Mouse (Mus musculus) layer of hippocampus, adult 9-11 months (tissue): ENCODE results near the gene Herpud1.

Source experiments
- DNase-seq: peaks from one replicate; pipeline ENCODE4 v3.0.0; 2022

Gene Herpud1

GRCm38 (mm10) chr8:94386214-94387026 is at the start of gene Herpud1:
Herpud1 (plus strand) TSS chr8:94386438.
- peak; percentile 99 for DNase-seq

DNA sequence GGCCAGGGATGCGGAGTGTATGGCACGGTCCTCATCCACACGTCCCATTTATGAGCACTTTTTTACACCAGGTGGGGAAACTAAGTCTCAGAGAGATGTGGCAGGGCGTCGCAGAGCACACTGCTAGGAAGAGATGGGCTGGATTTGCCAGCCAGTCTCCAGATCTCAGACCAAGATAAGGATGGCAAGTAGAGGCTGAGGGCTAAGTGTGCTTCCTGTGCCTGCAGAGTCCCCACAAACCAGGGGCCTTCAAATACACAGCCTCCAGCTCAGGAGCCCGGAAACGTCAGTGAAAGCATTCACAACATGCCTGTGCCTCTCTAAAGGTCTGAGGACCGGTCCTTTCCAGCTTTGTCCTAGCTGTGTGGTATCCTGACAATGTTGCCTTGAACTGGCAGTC is 48.7 kb upstream of the Herpud1 start:
- DNase-seq, result no peak

DNA sequence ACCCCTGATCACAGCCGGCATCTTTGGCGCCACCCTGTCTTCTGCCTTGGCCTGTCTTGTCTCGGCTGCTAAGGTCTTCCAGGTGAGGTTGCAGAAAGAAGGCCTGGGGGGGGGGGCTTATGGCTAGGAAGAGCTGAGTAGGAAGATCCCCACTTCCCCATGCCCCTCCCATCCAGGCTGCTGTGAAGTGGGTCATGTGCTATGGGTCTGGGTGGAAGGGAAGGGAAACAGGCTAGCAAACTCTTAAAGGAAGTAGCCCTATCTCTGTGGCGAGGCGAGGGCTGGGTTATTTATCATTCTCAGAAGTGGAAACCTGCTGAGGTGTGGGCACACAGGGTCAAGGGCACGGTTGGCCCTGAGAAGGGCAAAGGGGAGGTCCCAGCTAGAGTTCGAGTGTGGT is 45.4 kb upstream of the Herpud1 start:
- DNase-seq, result no peak

- DNase-seq, result no peak
Measured at GRCm38 (mm10) chr8:94342691-94343090, 43.5 kb upstream of the Herpud1 start.

DNA sequence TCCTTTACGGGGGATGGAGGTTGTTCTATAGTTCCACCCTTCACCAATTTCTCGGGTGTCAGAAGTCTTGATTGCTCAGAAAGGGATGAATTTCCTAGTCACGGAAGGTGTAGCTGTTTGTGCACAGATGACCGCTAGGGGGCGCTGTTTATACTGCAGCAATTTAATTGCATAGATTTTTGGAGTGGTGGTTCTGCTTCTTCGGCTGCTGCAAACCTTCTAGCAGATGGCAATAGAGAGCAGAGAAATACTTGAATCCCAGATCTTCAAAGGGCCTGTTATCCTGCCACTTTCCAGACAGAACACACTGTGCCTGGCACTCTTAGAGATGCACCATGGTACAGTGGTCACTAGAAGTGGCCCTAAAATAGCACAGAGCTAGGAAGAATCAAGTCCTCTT is 42.9 kb upstream of the Herpud1 start:
- peak; percentile 81 for DNase-seq

GRCm38 (mm10) chr8:94343778-94344320 is 42.4 kb upstream of the Herpud1 start:
- DNase-seq, result no peak

- no peak for DNase-seq
Measured at GRCm38 (mm10) chr8:94345657-94346056, 40.6 kb upstream of the Herpud1 start.

DNA sequence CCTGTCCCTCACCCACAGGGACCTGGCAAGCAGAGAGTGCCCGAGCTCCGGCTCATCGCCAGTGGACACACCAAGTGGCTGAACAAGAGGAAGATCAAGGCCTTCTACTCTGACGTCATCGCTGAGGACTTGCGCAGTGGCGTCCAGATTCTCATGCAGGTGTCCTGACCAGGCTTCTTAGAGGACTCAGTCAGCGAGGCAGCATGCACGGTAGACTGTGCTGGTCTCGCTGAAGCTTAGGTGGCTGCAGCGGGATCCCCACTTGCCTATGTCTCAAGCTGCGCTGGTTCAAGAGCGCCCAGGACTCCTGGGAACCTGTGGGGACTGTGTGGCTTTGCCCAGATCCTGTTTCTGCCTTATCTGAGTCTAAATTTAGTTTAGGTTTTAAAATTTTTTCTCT is 40.0 kb upstream of the Herpud1 start:
- DNase-seq, result no peak

- DNase-seq, result no peak
Measured at GRCm38 (mm10) chr8:94348425-94348824, 37.8 kb upstream of the Herpud1 start.

GRCm38 (mm10) chr8:94354069-94354531 is 32.1 kb upstream of the Herpud1 start:
- DNase-seq, result no peak

- DNase-seq, result no peak
Measured at GRCm38 (mm10) chr8:94354571-94354970, 31.7 kb upstream of the Herpud1 start.

- no peak for DNase-seq
Measured at GRCm38 (mm10) chr8:94357220-94357619, 29.0 kb upstream of the Herpud1 start.

DNA sequence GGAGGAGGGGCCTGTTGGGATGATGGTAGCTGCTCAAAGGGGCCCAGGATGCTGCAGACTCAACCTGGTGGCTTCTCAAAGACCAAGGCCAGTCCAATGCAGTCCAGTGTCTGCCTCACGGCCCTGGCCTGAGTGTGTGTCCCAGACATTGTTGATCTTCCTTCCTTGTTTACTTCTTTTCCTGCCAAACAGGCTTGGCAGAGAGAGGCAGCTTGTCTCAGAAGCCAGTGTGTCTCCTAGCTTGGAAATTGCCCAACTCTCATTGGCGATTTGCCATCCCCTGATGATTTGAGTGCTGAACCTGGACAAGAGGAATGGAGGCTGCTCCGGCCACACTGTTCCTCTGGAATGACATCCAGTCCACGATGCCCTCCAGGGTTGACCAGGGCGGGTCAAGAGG is 27.7 kb upstream of the Herpud1 start:
- peak; percentile 36 for DNase-seq

GRCm38 (mm10) chr8:94361774-94362431 is 24.3 kb upstream of the Herpud1 start:
- DNase-seq, result no peak

DNA sequence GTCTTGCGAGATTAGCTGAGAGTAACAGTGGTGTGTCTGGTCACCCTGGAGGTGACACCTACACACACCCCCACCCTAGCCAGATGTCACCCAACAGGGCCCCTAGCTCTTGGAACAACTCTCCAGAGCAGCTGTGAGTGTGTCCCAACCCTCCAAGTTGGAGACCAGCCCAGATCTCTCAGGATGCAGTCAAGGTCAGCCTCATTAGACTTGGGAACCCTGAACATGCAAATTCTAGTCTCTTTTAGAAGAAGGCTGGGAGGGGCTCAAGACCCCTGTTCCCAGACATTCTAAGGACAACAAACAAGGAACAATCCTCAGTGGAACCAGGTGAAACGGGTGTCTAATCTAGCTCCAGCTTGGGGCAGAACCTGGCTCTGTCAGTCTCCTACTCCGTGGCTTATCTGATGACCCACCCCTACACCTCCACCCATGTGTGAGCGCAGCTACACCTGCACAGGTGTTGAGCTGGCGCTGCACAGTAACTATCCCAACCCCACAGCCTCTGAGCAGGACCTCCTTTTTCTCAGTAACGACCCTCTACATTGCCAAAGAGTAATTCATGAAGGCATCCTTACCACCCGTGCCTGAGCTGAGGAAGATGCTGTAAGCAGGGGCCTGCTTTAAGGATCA is 23.5 kb upstream of the Herpud1 start:
- DNase-seq, result no peak

GRCm38 (mm10) chr8:94363288-94363688 is 22.9 kb upstream of the Herpud1 start:
- peak; percentile 70 for DNase-seq

DNA sequence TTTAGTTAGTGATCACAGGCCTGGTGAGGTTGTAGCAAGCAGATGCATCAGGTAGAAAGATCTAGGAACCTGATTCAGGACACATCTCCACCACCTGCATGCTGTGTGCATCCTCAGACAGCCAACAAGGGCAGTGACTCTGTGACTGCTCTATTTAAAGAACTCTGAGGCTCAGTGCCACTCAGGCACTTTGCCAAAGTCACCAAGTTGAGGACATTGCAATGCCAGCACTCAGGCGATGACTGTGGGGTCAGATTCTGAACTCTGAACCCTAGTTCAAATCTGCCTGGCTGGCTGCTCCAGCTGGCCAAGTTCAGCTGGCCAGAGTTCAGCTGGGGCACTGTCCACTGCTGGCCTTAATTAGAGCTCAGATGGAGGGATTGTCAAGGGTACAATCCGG is 22.3 kb upstream of the Herpud1 start:
- peak; percentile 47 for DNase-seq

DNA sequence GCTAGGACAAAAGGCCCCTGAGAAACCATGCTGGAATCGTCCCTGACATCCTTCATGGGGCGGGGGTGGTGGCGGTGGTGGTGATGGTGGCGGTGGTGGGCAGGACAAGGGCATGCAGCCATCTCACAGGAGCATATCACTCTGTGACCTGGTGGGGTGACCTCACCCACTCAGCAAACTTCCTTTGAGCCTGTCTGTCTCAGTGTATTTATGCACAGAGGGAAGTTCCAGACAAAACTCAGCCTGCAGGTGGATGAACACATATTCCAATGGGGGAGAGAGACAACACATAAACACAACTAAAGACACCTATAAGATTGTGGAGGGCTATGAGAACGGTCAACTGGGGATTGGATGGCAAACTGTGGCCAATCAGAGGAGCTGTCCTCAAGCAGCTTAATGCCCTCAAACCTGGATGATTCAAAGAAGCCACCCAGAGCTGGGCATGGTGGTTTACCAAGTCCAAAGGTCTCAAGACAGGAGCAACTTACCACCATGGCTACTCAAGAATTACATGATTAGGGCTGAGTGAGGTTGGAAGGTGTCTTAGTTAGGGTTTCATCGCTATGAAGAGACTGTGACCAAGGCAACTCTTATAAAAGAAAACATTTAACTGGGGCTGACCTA is 21.4 kb upstream of the Herpud1 start:
- DNase-seq, result no peak

DNA sequence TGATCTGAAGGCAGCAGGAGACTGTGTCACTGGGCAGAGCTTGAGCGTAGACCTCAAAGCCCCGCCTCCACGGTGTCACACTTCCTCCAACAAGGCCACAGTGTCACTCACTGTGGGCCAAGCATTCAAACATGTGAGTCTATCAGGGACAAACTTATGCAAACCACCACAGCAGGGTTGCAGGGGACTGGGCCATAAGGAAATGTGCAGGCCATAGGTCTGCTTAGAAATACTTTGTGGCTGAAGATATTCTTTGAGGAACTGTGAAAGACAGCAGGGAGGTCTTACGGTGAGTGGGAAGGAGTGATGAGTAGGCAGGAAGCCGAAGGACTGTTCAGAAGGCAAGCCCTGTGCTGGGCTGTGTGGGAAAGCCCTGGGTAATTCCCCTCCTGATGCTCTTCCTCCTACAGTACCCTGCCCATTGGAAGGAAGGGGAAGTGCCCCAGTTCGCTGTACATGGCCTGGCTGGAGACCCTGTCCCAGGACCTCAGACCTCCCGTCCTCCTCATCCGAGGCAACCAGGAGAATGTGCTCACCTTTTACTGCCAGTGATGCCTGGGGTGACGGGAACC is 20.7 kb upstream of the Herpud1 start:
- DNase-seq, result peak; percentile 56

DNA sequence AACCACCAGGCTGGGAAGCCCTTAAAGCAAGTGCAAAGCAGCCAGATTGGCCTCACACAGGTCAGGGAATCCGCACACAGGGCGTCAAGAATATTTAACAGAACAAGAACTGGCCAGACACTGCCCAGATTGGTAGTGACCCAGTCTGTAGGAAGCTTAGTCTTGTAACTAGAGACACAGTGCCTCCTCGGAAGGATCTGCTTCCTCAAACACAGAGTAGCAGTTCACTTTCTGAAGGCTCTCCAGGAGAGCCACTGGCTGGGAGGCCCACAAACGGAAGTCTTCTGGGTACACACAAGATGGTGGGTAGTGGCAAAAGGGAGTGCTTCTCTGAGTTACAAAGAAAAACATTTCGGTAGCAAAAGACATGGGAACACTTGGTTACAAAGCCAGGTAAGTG is 15.4 kb upstream of the Herpud1 start:
- peak; percentile 60 for DNase-seq

DNA sequence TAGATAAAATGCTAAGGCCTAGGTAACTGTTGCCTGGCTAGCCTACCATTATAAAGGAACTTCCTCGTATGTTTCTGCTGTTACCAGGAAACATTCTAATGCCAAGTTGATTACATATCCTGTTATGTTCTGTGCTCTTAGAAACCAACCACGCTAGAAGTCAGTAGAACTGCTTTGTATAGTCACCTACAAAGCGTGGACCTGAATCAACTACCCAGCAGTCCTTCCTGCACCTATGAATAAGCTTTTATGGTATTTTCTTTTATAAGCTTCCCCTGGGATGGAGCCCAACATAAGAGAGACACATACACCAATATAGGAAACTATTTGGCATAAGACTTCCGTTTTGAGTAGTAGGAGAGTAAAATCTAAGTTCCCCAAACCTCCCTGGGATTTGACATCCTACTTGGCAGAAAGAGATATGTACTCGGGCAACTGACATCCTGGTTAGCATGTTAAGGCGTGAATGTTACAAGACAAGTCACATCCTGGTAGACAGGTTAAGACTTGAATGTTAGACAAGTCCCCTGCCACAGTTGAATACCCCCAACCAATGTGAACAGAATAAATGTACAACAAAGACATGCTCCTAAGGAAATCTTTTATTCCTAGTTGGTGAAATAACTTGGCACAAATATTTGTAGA is 13.2 kb upstream of the Herpud1 start:
- no peak for DNase-seq

GRCm38 (mm10) chr8:94375551-94375991 is 10.7 kb upstream of the Herpud1 start:
- no peak for DNase-seq
